Mouse (Mus musculus) forelimb bud, embryonic 11.5 days (tissue): ENCODE results near the gene Pak6.
"Not testable (repeated sequence)": the region's sequence is repeated elsewhere in the genome, so short reads cannot be mapped to it uniquely, and the experiment has no call there.

Experiments used
- DNase-seq: peaks from one replicate; pipeline ENCODE4 v3.0.0-alpha.2; 2012; ENCODE audit warnings: low read depth, low spot score

Gene Pak6

GRCm38 (mm10) chr2:118662902-118663803, at the start of gene Pak6:
Gene Pak6, plus strand, starts transcription at chr2:118663303.
- DNase-seq = no peak

GRCm38 (mm10) chr2:118618013-118618412, 45.1 kb upstream of the Pak6 start:
- DNase-seq = no peak

- no peak for DNase-seq
These were observed 43.0 kb upstream of the Pak6 start for GRCm38 (mm10) chr2:118620101-118620500.

- no peak for DNase-seq
These were observed 42.5 kb upstream of the Pak6 start for GRCm38 (mm10) chr2:118620608-118621007.

GRCm38 (mm10) chr2:118629276-118629675, 33.8 kb upstream of the Pak6 start:
- no peak for DNase-seq

- DNase-seq = no peak
These were observed 29.7 kb upstream of the Pak6 start for GRCm38 (mm10) chr2:118633441-118633840.

- no peak for DNase-seq
These were observed 25.8 kb upstream of the Pak6 start for GRCm38 (mm10) chr2:118637258-118637657.

GRCm38 (mm10) chr2:118637888-118638526, 25.1 kb upstream of the Pak6 start:
- peak; percentile 75 for DNase-seq

GRCm38 (mm10) chr2:118638686-118639085, 24.4 kb upstream of the Pak6 start:
- no peak for DNase-seq

- no peak for DNase-seq
These were observed 22.0 kb upstream of the Pak6 start for GRCm38 (mm10) chr2:118641147-118641546.

- no peak for DNase-seq
These were observed 20.7 kb upstream of the Pak6 start for GRCm38 (mm10) chr2:118642431-118642830.

GRCm38 (mm10) chr2:118642942-118643341, 20.2 kb upstream of the Pak6 start:
- no peak for DNase-seq

GRCm38 (mm10) chr2:118646665-118647064, 16.4 kb upstream of the Pak6 start:
- DNase-seq = no peak

- DNase-seq = not testable (repeated sequence)
These were observed 12.4 kb upstream of the Pak6 start for GRCm38 (mm10) chr2:118650697-118651096.

GRCm38 (mm10) chr2:118656688-118657281, 6.3 kb upstream of the Pak6 start:
- no peak for DNase-seq

GRCm38 (mm10) chr2:118658457-118658856, 4.6 kb upstream of the Pak6 start:
- no peak for DNase-seq

- no peak for DNase-seq
These were observed 4.0 kb upstream of the Pak6 start for GRCm38 (mm10) chr2:118659077-118659476.

GRCm38 (mm10) chr2:118659493-118659892, 3.6 kb upstream of the Pak6 start:
- no peak for DNase-seq

- DNase-seq = peak; percentile 60
These were observed 3.1 kb upstream of the Pak6 start for GRCm38 (mm10) chr2:118659998-118660452.

GRCm38 (mm10) chr2:118661891-118662290, 1.2 kb upstream of the Pak6 start:
- no peak for DNase-seq

GRCm38 (mm10) chr2:118663804-118664766, 982 bp downstream of the Pak6 start:
- no peak for DNase-seq
